Mouse (Mus musculus): ENCODE data around the gene Tns2. TPM values are rescaled to one million over a fixed set of nuclear protein-coding genes. Genes with fewer than 3 reads are reported as not detected.
"Not testable (repeated sequence)": the region's sequence is repeated elsewhere in the genome, so short reads cannot be mapped to it uniquely, and the experiment has no call there.

Gene Tns2
- polyA plus RNA-seq, 1 experiment from 2014 or later, result 11.9 TPM

GRCm38 (mm10) chr15:102150301-102151135 lies 50.3 kb downstream of the Tns2 start, which contains the start of gene Soat2:
Gene Soat2, plus strand, starts transcription at chr15:102150526.
- Histone ChIP-seq H3K27me3 (ENCODE audit: control insufficient read depth, insufficient read depth, low read length) (no peaks in the 10 kb centered on the region), H3K9me3 (ENCODE audit: control insufficient read depth, low read length) (no peaks in the 10 kb centered on the region), H3K9ac (ENCODE audit: low read length) (peak within 1 kb of the TSS; percentile 41), H3K36me3 (ENCODE audit: control insufficient read depth, insufficient read depth, low read length) (no peaks in the 10 kb centered on the region), H3K27ac (replicated peaks) (peak within 1 kb of the TSS; percentile 86), H3K4me3 (ENCODE audit: low read depth, low read length) (no peak within 1 kb of the TSS), H3K4me2 (replicated peaks; ENCODE audit: low read depth) (peak within 1 kb of the TSS; percentile 29), H3K4me1 (replicated peaks; ENCODE audit: control insufficient read depth, insufficient read depth) (no peaks in the 10 kb centered on the region)
- peak; percentile 82 for ATAC-seq (ENCODE audit: low FRiP score, low TSS enrichment)
- peak; percentile 76 for DNase-seq (ENCODE audit: low spot score)
- 34% methylated on average over 20 of the region's 20 CpGs for WGBS
- no peak for TF ChIP-seq CTCF (IDR thresholded peaks at IDR 0.05; ENCODE audit: low read depth)

GRCm38 (mm10) chr15:102152646-102153045 lies 52.4 kb downstream of the Tns2 start:
- TF ChIP-seq EP300 (optimal IDR thresholded peaks at IDR 0.05) (no peak), CTCF (IDR thresholded peaks at IDR 0.05; ENCODE audit: low read depth) (no peak)
- Histone ChIP-seq H3K27me3 (ENCODE audit: control insufficient read depth, insufficient read depth, low read length) (no peaks in the 10 kb centered on the region), H3K4me1 (replicated peaks; ENCODE audit: control insufficient read depth, insufficient read depth) (no peaks in the 10 kb centered on the region), H3K36me3 (ENCODE audit: control insufficient read depth, insufficient read depth, low read length) (no peaks in the 10 kb centered on the region), H3K4me3 (ENCODE audit: low read depth, low read length) (no peak overlapping the region), H3K4me2 (replicated peaks; ENCODE audit: low read depth) (no peak overlapping the region), H3K9me3 (ENCODE audit: control insufficient read depth, low read length) (no peaks in the 10 kb centered on the region), H3K27ac (replicated peaks) (no peak overlapping the region), H3K9ac (ENCODE audit: low read length) (no peak overlapping the region)
- 52% methylated on average over 4 of the region's 4 CpGs for WGBS
- no peak for DNase-seq (ENCODE audit: low spot score)
- no peak for ATAC-seq (ENCODE audit: low FRiP score, low TSS enrichment)

- not testable (repeated sequence) for H3K27me3 ChIP-seq (ENCODE audit: control insufficient read depth, insufficient read depth, low read length); DNase-seq (ENCODE audit: low spot score); H3K4me2 ChIP-seq (replicated peaks; ENCODE audit: low read depth); ATAC-seq (ENCODE audit: low FRiP score, low TSS enrichment); H3K9me3 ChIP-seq (ENCODE audit: control insufficient read depth, low read length); H3K36me3 ChIP-seq (ENCODE audit: control insufficient read depth, insufficient read depth, low read length); H3K27ac ChIP-seq (replicated peaks); H3K9ac ChIP-seq (ENCODE audit: low read length); H3K4me3 ChIP-seq (ENCODE audit: low read depth, low read length); H3K4me1 ChIP-seq (replicated peaks; ENCODE audit: control insufficient read depth, insufficient read depth)
- WGBS, result 93% methylated on average over 6 of the region's 6 CpGs
- TF ChIP-seq CTCF (IDR thresholded peaks at IDR 0.05; ENCODE audit: low read depth), result peak; percentile 38
Measured at GRCm38 (mm10) chr15:102155006-102155405, 54.8 kb downstream of the Tns2 start.

- no peaks in the 10 kb centered on the region for H3K9me3 ChIP-seq (ENCODE audit: control insufficient read depth, low read length)
- H3K9ac ChIP-seq (ENCODE audit: low read length), result no peak overlapping the region
- H3K4me2 ChIP-seq (replicated peaks; ENCODE audit: low read depth), result no peak overlapping the region
- no peak overlapping the region for H3K4me3 ChIP-seq (ENCODE audit: low read depth, low read length)
- no peaks in the 10 kb centered on the region for H3K27me3 ChIP-seq (ENCODE audit: control insufficient read depth, insufficient read depth, low read length)
- H3K27ac ChIP-seq (replicated peaks), result no peak overlapping the region
- TF ChIP-seq EP300 (optimal IDR thresholded peaks at IDR 0.05), result no peak
- TF ChIP-seq CTCF (IDR thresholded peaks at IDR 0.05; ENCODE audit: low read depth), result no peak
- H3K36me3 ChIP-seq (ENCODE audit: control insufficient read depth, insufficient read depth, low read length), result no peaks in the 10 kb centered on the region
- no peaks in the 10 kb centered on the region for H3K4me1 ChIP-seq (replicated peaks; ENCODE audit: control insufficient read depth, insufficient read depth)
- 45% methylated on average over 20 of the region's 20 CpGs for WGBS
- DNase-seq (ENCODE audit: low spot score), result no peak
- 0 out of 2 replicates have a peak, but pooled peaks have one; percentile 24 for ATAC-seq (ENCODE audit: low FRiP score, low TSS enrichment)
Measured at GRCm38 (mm10) chr15:102156836-102157235, 56.6 kb downstream of the Tns2 start.

- ATAC-seq (ENCODE audit: low FRiP score, low TSS enrichment), result 0 out of 2 replicates have a peak, but pooled peaks have one; percentile 8
- TF ChIP-seq CTCF (IDR thresholded peaks at IDR 0.05; ENCODE audit: low read depth) (no peak), EP300 (optimal IDR thresholded peaks at IDR 0.05) (no peak)
- H3K4me1 ChIP-seq (replicated peaks; ENCODE audit: control insufficient read depth, insufficient read depth), result no peaks in the 10 kb centered on the region
Measured at GRCm38 (mm10) chr15:102160415-102161060, 60.3 kb downstream of the Tns2 start.

More at GRCm38 (mm10) chr15:102160415-102161060, 60.3 kb downstream of the Tns2 start:
- Histone ChIP-seq H3K9me3 (ENCODE audit: control insufficient read depth, low read length) (no peaks in the 10 kb centered on the region), H3K36me3 (ENCODE audit: control insufficient read depth, insufficient read depth, low read length) (no peaks in the 10 kb centered on the region), H3K4me3 (ENCODE audit: low read depth, low read length) (no peak overlapping the region), H3K27me3 (ENCODE audit: control insufficient read depth, insufficient read depth, low read length) (no peaks in the 10 kb centered on the region), H3K4me2 (replicated peaks; ENCODE audit: low read depth) (no peak overlapping the region), H3K27ac (replicated peaks) (no peak overlapping the region), H3K9ac (ENCODE audit: low read length) (no peak overlapping the region)
- no peak for DNase-seq (ENCODE audit: low spot score)
- WGBS, result 62% methylated on average over 25 of the region's 27 CpGs
